In genomic region chr11:77816003-77816402, GRCm38 (mm10) we compare ENCODE assay signal across 8 mouse cellular contexts. TPM values are rescaled to one million over a fixed set of nuclear protein-coding genes. Genes with fewer than 3 reads are reported as not detected.
A peak's percentile ranks its signal among the peaks of the same experiment; 100 is the strongest.
DNase-seq lines count a peak whose midpoint lies in the region; ATAC-seq and TF ChIP-seq lines count a peak whose summit lies in the region.

No protein-coding gene starts in this region.

- H3K4me3 ChIP-seq in midbrain, embryonic 10.5 days = no peak overlapping the region
- no peak overlapping the region for H3K4me3 ChIP-seq in midbrain, embryonic 16.5 days (ENCODE audit: low read depth, low read length)
- H3K4me3 ChIP-seq in gastrocnemius, adult 2 months = peak overlapping the region; percentile 62
- H3K4me3 ChIP-seq in intestine, embryonic 14.5 days (ENCODE audit: low read depth, low read length) = no peak overlapping the region

- no peaks in the 10 kb centered on the region for H3K27me3 ChIP-seq in midbrain, embryonic 10.5 days (ENCODE audit: low read depth, poor library complexity, severe bottlenecking)
- no peaks in the 10 kb centered on the region for H3K27me3 ChIP-seq in midbrain, embryonic 16.5 days (ENCODE audit: control insufficient read depth, insufficient read depth, low read depth, low read length)
- no peaks in the 10 kb centered on the region for H3K27me3 ChIP-seq in intestine, embryonic 14.5 days (replicated peaks; ENCODE audit: control insufficient read depth, insufficient read depth, low read length)

- no peak for ATAC-seq in midbrain, embryonic 16.5 days
- peak; percentile 57 for ATAC-seq in intestine, embryonic 14.5 days (replicated peaks; ENCODE audit: low FRiP score, low TSS enrichment, low read depth)

- peaks cover 43% of the 10 kb centered on the region for H3K36me3 ChIP-seq in midbrain, embryonic 10.5 days
- H3K36me3 ChIP-seq in midbrain, embryonic 16.5 days (ENCODE audit: control insufficient read depth, insufficient read depth, low read length) = peaks cover 27% of the 10 kb centered on the region
- peaks cover 26% of the 10 kb centered on the region for H3K36me3 ChIP-seq in intestine, embryonic 14.5 days (ENCODE audit: control insufficient read depth, insufficient read depth, low read length)

- peaks cover 3% of the 10 kb centered on the region; the same call in 1 of the 2 replicates for H3K4me1 ChIP-seq in midbrain, embryonic 10.5 days
- no peaks in the 10 kb centered on the region for H3K4me1 ChIP-seq in midbrain, embryonic 16.5 days (ENCODE audit: control insufficient read depth, insufficient read depth, low read length)
- H3K4me1 ChIP-seq in intestine, embryonic 14.5 days (replicated peaks; ENCODE audit: control insufficient read depth, insufficient read depth, low read length) = no peaks in the 10 kb centered on the region

- H3K4me2 ChIP-seq in midbrain, embryonic 16.5 days (ENCODE audit: low read length) = no peak overlapping the region
- H3K4me2 ChIP-seq in intestine, embryonic 14.5 days (ENCODE audit: low read length) = no peak overlapping the region

- no peak overlapping the region for H3K27ac ChIP-seq in midbrain, embryonic 10.5 days (replicated peaks)
- no peak overlapping the region for H3K27ac ChIP-seq in midbrain, embryonic 16.5 days (ENCODE audit: low read length)
- H3K27ac ChIP-seq in gastrocnemius, adult 2 months = peak overlapping the region; percentile 87
- no peak overlapping the region for H3K27ac ChIP-seq in intestine, embryonic 14.5 days (ENCODE audit: low read depth)

- 22% methylated on average over 3 of the region's 3 CpGs for WGBS in midbrain, embryonic 10.5 days
- 24% methylated on average over 3 of the region's 3 CpGs for WGBS in midbrain, embryonic 16.5 days
- WGBS in intestine, embryonic 14.5 days = 23% methylated on average over 3 of the region's 3 CpGs

- H3K9me3 ChIP-seq in midbrain, embryonic 10.5 days (replicated peaks) = no peaks in the 10 kb centered on the region
- H3K9me3 ChIP-seq in midbrain, embryonic 16.5 days (replicated peaks; ENCODE audit: control insufficient read depth, low read length, poor library complexity, severe bottlenecking) = no peaks in the 10 kb centered on the region
- no peaks in the 10 kb centered on the region for H3K9me3 ChIP-seq in intestine, embryonic 14.5 days (ENCODE audit: control insufficient read depth, low read length)

- DNase-seq in midbrain, embryonic 10.5 days (ENCODE audit: low spot score) = peak; percentile 68
- peak; percentile 68 for DNase-seq in adrenal gland, postnatal 25 days
- peak; percentile 84 for DNase-seq in gastrocnemius, adult 2 months
- peak; percentile 81 for DNase-seq in intestine, embryonic 14.5 days (ENCODE audit: low spot score)
- DNase-seq in lung, postnatal 10 days = peak; percentile 86
- peak; percentile 48 for DNase-seq in spleen, adult 12 weeks (ENCODE audit: low spot score)
- no peak for DNase-seq in right cerebral cortex, adult 2 months (ENCODE audit: low spot score in 2 of 2)

- intact Hi-C loops in gastrocnemius, adult 2 months (cut with DNase I) = loop anchor here (2.0 kb wide), 1 partner anchor 53 kb away; the partner anchor contains the start of gene Myo18a

- H3K9ac ChIP-seq in midbrain, embryonic 16.5 days (ENCODE audit: low read depth, low read length) = no peak overlapping the region
- H3K9ac ChIP-seq in intestine, embryonic 14.5 days (ENCODE audit: low read length) = no peak overlapping the region

- peak; percentile 97; the same call in 1 of the 2 replicates for TF ChIP-seq CTCF in gastrocnemius, adult 2 months (IDR thresholded peaks at IDR 0.05)

RNA-seq across cellular contexts. Expression of gene Gm10277, which starts 28.5 kb away (rescaled TPM):
- polyA plus RNA-seq in midbrain, embryonic 10.5 days (2016; fragmentation: Nextera tagmentation; extraction: Ambion mirVana) = 1.4 and 1.5 TPM in 2 replicates
- polyA plus RNA-seq in midbrain, embryonic 16.5 days (2015; fragmentation: Nextera tagmentation; extraction: Ambion mirVana) = 2.0 and 2.5 TPM in 2 replicates
- total RNA-seq in adrenal gland, postnatal 25 days (2021) = not detected in 2 replicates
- not detected for total RNA-seq in gastrocnemius, adult 2 months (2021)
- polyA plus RNA-seq in intestine, embryonic 14.5 days (2014; fragmentation: Nextera tagmentation; extraction: Ambion mirVana) = 1.0 and 1.3 TPM in 2 replicates

RNA-seq across cellular contexts. Expression of gene Myo18a, which starts 53.0 kb away (rescaled TPM):
- 24.6 and 38.7 TPM in 2 replicates for polyA plus RNA-seq in midbrain, embryonic 10.5 days (2016; fragmentation: Nextera tagmentation; extraction: Ambion mirVana)
- 46.8 and 55.4 TPM in 2 replicates for polyA plus RNA-seq in midbrain, embryonic 16.5 days (2015; fragmentation: Nextera tagmentation; extraction: Ambion mirVana)
- total RNA-seq in adrenal gland, postnatal 25 days (2021) = 60.7 and 84.2 TPM in 2 replicates
- total RNA-seq in gastrocnemius, adult 2 months (2021) = 100 to 1,000 TPM; 345 to 399 TPM
- polyA plus RNA-seq in intestine, embryonic 14.5 days (2014; fragmentation: Nextera tagmentation; extraction: Ambion mirVana) = 21.1 and 24.9 TPM in 2 replicates

Comparison
In these comparisons a context has a peak if more than half of its experiments do, and no peak if none do; other contexts are left out.
1. DNase-seq: peak in midbrain, embryonic 10.5 days (single experiment), adrenal gland, postnatal 25 days (single experiment), gastrocnemius, adult 2 months (single experiment), intestine, embryonic 14.5 days (single experiment), lung, postnatal 10 days (single experiment) and spleen, adult 12 weeks (single experiment); none in right cerebral cortex, adult 2 months (0 of 2).